In the genomic region with DNA sequence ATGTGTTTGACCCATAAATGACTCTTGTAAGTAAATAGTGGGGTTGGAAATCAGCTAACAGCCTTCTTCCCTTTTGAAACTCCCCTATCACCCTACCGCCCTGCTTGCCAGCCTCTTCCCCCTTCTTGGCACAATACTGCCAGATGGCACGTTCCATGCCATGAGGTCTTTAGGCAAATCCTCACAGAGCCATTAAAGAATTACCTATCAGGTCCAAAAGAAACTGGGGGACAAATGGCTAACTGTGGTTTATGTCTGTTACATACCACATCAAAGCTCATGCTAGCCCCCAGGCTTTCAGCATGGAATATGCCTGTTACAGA, we compare ENCODE assay signal across 25 mouse cellular contexts. TPM values are rescaled to one million over a fixed set of nuclear protein-coding genes. Genes with fewer than 3 reads are reported as not detected.
DNase-seq lines count a peak whose midpoint lies in the region; ATAC-seq and TF ChIP-seq lines count a peak whose summit lies in the region.
"Had no signal": no experiment of that assay in that cellular context is flagged by ENCODE, and none has a peak within 500 bp of the region (broad histone marks: within the 10 kb centered on the region; RNA-seq: fewer than 3 reads in every experiment).

No protein-coding gene starts in this region.

- H3K4me3 ChIP-seq in intestine, embryonic 16.5 days (ENCODE audit: low read length), result no peak overlapping the region
- no peak overlapping the region for H3K4me3 ChIP-seq in liver, embryonic 16.5 days (ENCODE audit: low read depth, low read length)
- H3K4me3 ChIP-seq in stomach, postnatal 0 days (ENCODE audit: low read depth, low read length), result no peak overlapping the region
- H3K4me3 ChIP-seq: embryonic facial prominence, embryonic 12.5 days; forebrain, embryonic 12.5 days; heart, embryonic 15.5 days; hindbrain, embryonic 15.5 days; kidney, embryonic 15.5 days; limb, embryonic 13.5 days; lung, embryonic 15.5 days had no signal

- H3K27me3 ChIP-seq in intestine, embryonic 16.5 days (replicated peaks; ENCODE audit: control insufficient read depth, insufficient read depth, low read length), result no peaks in the 10 kb centered on the region
- H3K27me3 ChIP-seq in liver, embryonic 16.5 days (ENCODE audit: control insufficient read depth, insufficient read depth, low read depth, low read length), result no peaks in the 10 kb centered on the region
- H3K27me3 ChIP-seq in stomach, postnatal 0 days (ENCODE audit: control insufficient read depth, insufficient read depth, low read length), result no peaks in the 10 kb centered on the region
- H3K27me3 ChIP-seq: embryonic facial prominence, embryonic 12.5 days; forebrain, embryonic 12.5 days; heart, embryonic 15.5 days; hindbrain, embryonic 15.5 days; kidney, embryonic 15.5 days; limb, embryonic 13.5 days; lung, embryonic 15.5 days had no signal

- TF ChIP-seq EP300 in stomach, postnatal 0 days (optimal IDR thresholded peaks at IDR 0.05), result no peak

- ATAC-seq in intestine, embryonic 16.5 days, result no peak
- ATAC-seq in liver, embryonic 16.5 days (ENCODE audit: low read depth), result no peak
- no peak; the same call in 1 of the 2 replicates for ATAC-seq in stomach, postnatal 0 days (ENCODE audit: low FRiP score, low TSS enrichment)
- ATAC-seq in activated CD4-positive, CD25-positive, alpha-beta regulatory T cell, adult 4 months, result no peak

- H3K27ac ChIP-seq in intestine, embryonic 16.5 days (ENCODE audit: low read length), result peak overlapping the region; percentile 75
- H3K27ac ChIP-seq in liver, embryonic 16.5 days (ENCODE audit: low read length), result peak overlapping the region; percentile 69
- peak overlapping the region; percentile 40; the same call in 1 of the 2 replicates for H3K27ac ChIP-seq in stomach, postnatal 0 days (replicated peaks)
- H3K27ac ChIP-seq: embryonic facial prominence, embryonic 12.5 days; forebrain, embryonic 12.5 days; heart, embryonic 15.5 days; hindbrain, embryonic 15.5 days; limb, embryonic 13.5 days; lung, embryonic 15.5 days had no signal

- no peak overlapping the region for H3K4me2 ChIP-seq in intestine, embryonic 16.5 days (ENCODE audit: low read depth, low read length)
- H3K4me2 ChIP-seq in liver, embryonic 16.5 days (ENCODE audit: low read depth, low read length), result no peak overlapping the region
- no peak overlapping the region for H3K4me2 ChIP-seq in stomach, postnatal 0 days (replicated peaks; ENCODE audit: low read depth)
- H3K4me2 ChIP-seq: embryonic facial prominence, embryonic 12.5 days; forebrain, embryonic 12.5 days; heart, embryonic 15.5 days; hindbrain, embryonic 15.5 days; kidney, embryonic 15.5 days; limb, embryonic 13.5 days; lung, embryonic 15.5 days; midbrain, embryonic 11.5 days had no signal

- H3K36me3 ChIP-seq in intestine, embryonic 16.5 days (ENCODE audit: control insufficient read depth, insufficient read depth, low read length), result no peaks in the 10 kb centered on the region
- H3K36me3 ChIP-seq in liver, embryonic 16.5 days (ENCODE audit: control insufficient read depth, insufficient read depth), result no peaks in the 10 kb centered on the region
- H3K36me3 ChIP-seq in stomach, postnatal 0 days (ENCODE audit: control insufficient read depth, insufficient read depth, low read length), result no peaks in the 10 kb centered on the region
- H3K36me3 ChIP-seq: embryonic facial prominence, embryonic 12.5 days; forebrain, embryonic 12.5 days; heart, embryonic 15.5 days; hindbrain, embryonic 15.5 days; kidney, embryonic 15.5 days; limb, embryonic 13.5 days; lung, embryonic 15.5 days had no signal

- peaks cover 6% of the 10 kb centered on the region; the same call in 1 of the 2 replicates for H3K4me1 ChIP-seq in intestine, embryonic 16.5 days (ENCODE audit: control insufficient read depth, insufficient read depth, low read length)
- H3K4me1 ChIP-seq in liver, embryonic 16.5 days (ENCODE audit: control insufficient read depth, low read depth, low read length), result peaks cover 2% of the 10 kb centered on the region; the same call in 1 of the 2 replicates
- no peaks in the 10 kb centered on the region for H3K4me1 ChIP-seq in stomach, postnatal 0 days (replicated peaks; ENCODE audit: control insufficient read depth, insufficient read depth)
- H3K4me1 ChIP-seq: embryonic facial prominence, embryonic 12.5 days; forebrain, embryonic 12.5 days; heart, embryonic 15.5 days; hindbrain, embryonic 15.5 days; kidney, embryonic 15.5 days; limb, embryonic 13.5 days; lung, embryonic 15.5 days had no signal

- no peak overlapping the region for H3K9ac ChIP-seq in intestine, embryonic 16.5 days (ENCODE audit: low read depth, low read length)
- H3K9ac ChIP-seq in liver, embryonic 16.5 days (ENCODE audit: low read depth, low read length), result no peak overlapping the region
- no peak overlapping the region for H3K9ac ChIP-seq in stomach, postnatal 0 days (ENCODE audit: low read length)
- H3K9ac ChIP-seq: embryonic facial prominence, embryonic 12.5 days; forebrain, embryonic 12.5 days; heart, embryonic 15.5 days; hindbrain, embryonic 15.5 days; kidney, embryonic 15.5 days; limb, embryonic 13.5 days; lung, embryonic 15.5 days had no signal

- no peaks in the 10 kb centered on the region for H3K9me3 ChIP-seq in intestine, embryonic 16.5 days (ENCODE audit: control insufficient read depth, low read length)
- H3K9me3 ChIP-seq in liver, embryonic 16.5 days (replicated peaks; ENCODE audit: control insufficient read depth, low read length), result no peaks in the 10 kb centered on the region
- H3K9me3 ChIP-seq in stomach, postnatal 0 days (ENCODE audit: control insufficient read depth, low read length), result no peaks in the 10 kb centered on the region
- H3K9me3 ChIP-seq: embryonic facial prominence, embryonic 12.5 days; forebrain, embryonic 12.5 days; heart, embryonic 15.5 days; hindbrain, embryonic 15.5 days; kidney, embryonic 15.5 days; limb, embryonic 13.5 days; lung, embryonic 15.5 days had no signal

- WGBS in intestine, embryonic 16.5 days, result 73% methylated on average over 2 of the region's 2 CpGs
- WGBS in liver, embryonic 16.5 days (ENCODE audit: insufficient replicate concordance), result 78% methylated on average over 2 of the region's 2 CpGs
- WGBS in stomach, postnatal 0 days, result 53% methylated on average over 2 of the region's 2 CpGs

- no peak for TF ChIP-seq CTCF in stomach, postnatal 0 days (IDR thresholded peaks at IDR 0.05; ENCODE audit: low read depth)

- peak; percentile 38 to 56 for DNase-seq in spleen, postnatal 36 days (ENCODE audit: low spot score in 2 of 2)
- no peak for DNase-seq in spleen, adult 12 weeks (ENCODE audit: low spot score)
- no peak for DNase-seq in stomach, postnatal 0 days (ENCODE audit: low spot score)
- DNase-seq in adrenal gland, adult (ENCODE audit: inconsistent age in 2 of 2, low spot score in 1 of 2), result no peak
- DNase-seq in cerebellum, adult 11 months, result no peak
- DNase-seq: adrenal gland, postnatal 36 days; cerebellum, adult 11-12 months; cerebellum, postnatal 14 days; gastrocnemius, postnatal 36 days; heart, postnatal 36 days; kidney, postnatal 4 days; lung, postnatal 4 days had no signal

RNA-seq across cellular contexts. Expression of gene Pigr, which starts 5.4 kb away (rescaled TPM):
- 3.9 and 4.9 TPM in 2 replicates for polyA plus RNA-seq in intestine, embryonic 16.5 days (2015; fragmentation: Nextera tagmentation; extraction: Ambion mirVana)
- polyA plus RNA-seq in liver, embryonic 16.5 days (2015; fragmentation: Nextera tagmentation; extraction: Ambion mirVana), result 0.48 and 0.50 TPM in 2 replicates
- 0.22 and 0.46 TPM in 2 replicates for polyA plus RNA-seq in stomach, postnatal 0 days (2015; fragmentation: Nextera tagmentation; extraction: Ambion mirVana)
- under 1 TPM in 1 of 2 experiments, not detected in 1; 0.19 TPM for polyA plus RNA-seq in activated CD4-positive, CD25-positive, alpha-beta regulatory T cell, adult 4 months (2017; shearing (Covaris generic))
- polyA plus RNA-seq: C2C12; embryonic facial prominence, embryonic 12.5 days; forebrain, embryonic 12.5 days; heart, embryonic 15.5 days; hindbrain, embryonic 15.5 days; limb, embryonic 13.5 days; lung, embryonic 15.5 days; midbrain, embryonic 11.5 days; midbrain, postnatal 0 days had no signal

RNA-seq across cellular contexts. Expression of gene Fcamr, which starts 20.4 kb away (rescaled TPM):
- polyA plus RNA-seq in intestine, embryonic 16.5 days (2015; fragmentation: Nextera tagmentation; extraction: Ambion mirVana), result 0.10 and 0.20 TPM in 2 replicates
- polyA plus RNA-seq in liver, embryonic 16.5 days (2015; fragmentation: Nextera tagmentation; extraction: Ambion mirVana), result not detected in 2 replicates
- 0.16 and 0.24 TPM in 2 replicates for polyA plus RNA-seq in stomach, postnatal 0 days (2015; fragmentation: Nextera tagmentation; extraction: Ambion mirVana)
- not detected for polyA plus RNA-seq in activated CD4-positive, CD25-positive, alpha-beta regulatory T cell, adult 4 months (2017; shearing (Covaris generic))
- polyA plus RNA-seq: C2C12; embryonic facial prominence, embryonic 12.5 days; forebrain, embryonic 12.5 days; hindbrain, embryonic 15.5 days; kidney, embryonic 15.5 days; limb, embryonic 13.5 days; lung, embryonic 15.5 days; midbrain, embryonic 11.5 days; midbrain, postnatal 0 days had no signal

RNA-seq across cellular contexts. Expression of gene Fcmr, which starts 44.4 kb away (rescaled TPM):
- 3.1 and 4.3 TPM in 2 replicates for polyA plus RNA-seq in intestine, embryonic 16.5 days (2015; fragmentation: Nextera tagmentation; extraction: Ambion mirVana)
- polyA plus RNA-seq in liver, embryonic 16.5 days (2015; fragmentation: Nextera tagmentation; extraction: Ambion mirVana), result not detected in 2 replicates
- 0.08 TPM in 1 of 2 replicates, not detected in the other for polyA plus RNA-seq in stomach, postnatal 0 days (2015; fragmentation: Nextera tagmentation; extraction: Ambion mirVana)
- polyA plus RNA-seq in activated CD4-positive, CD25-positive, alpha-beta regulatory T cell, adult 4 months (2017; shearing (Covaris generic)), result 1 to 10 TPM in 1 of 2 experiments, under 1 TPM in 1; 0.56 to 6.0 TPM
- polyA plus RNA-seq: C2C12; embryonic facial prominence, embryonic 12.5 days; forebrain, embryonic 12.5 days; limb, embryonic 13.5 days; lung, embryonic 15.5 days had no signal

Comparison
In these comparisons a context has a peak if more than half of its experiments do, and no peak if none do; other contexts are left out.
1. DNase-seq: peak in spleen, postnatal 36 days (2 of 2); none in spleen, adult 12 weeks (single experiment), stomach, postnatal 0 days (single experiment), adrenal gland, adult (0 of 2) and cerebellum, adult 11 months (single experiment).
2. Peak in every context shown above with its lines, with median percentiles within 50 percentile points of each other: H3K27ac ChIP-seq.